Mouse (Mus musculus) retina, postnatal 7 days (tissue): ENCODE data around the gene Fmo2.

Source experiments
- DNase-seq: peaks from one replicate; pipeline ENCODE4 v3.0.0-alpha.2; 2012; ENCODE audit warnings: low read depth, low spot score

Gene Fmo2

DNA sequence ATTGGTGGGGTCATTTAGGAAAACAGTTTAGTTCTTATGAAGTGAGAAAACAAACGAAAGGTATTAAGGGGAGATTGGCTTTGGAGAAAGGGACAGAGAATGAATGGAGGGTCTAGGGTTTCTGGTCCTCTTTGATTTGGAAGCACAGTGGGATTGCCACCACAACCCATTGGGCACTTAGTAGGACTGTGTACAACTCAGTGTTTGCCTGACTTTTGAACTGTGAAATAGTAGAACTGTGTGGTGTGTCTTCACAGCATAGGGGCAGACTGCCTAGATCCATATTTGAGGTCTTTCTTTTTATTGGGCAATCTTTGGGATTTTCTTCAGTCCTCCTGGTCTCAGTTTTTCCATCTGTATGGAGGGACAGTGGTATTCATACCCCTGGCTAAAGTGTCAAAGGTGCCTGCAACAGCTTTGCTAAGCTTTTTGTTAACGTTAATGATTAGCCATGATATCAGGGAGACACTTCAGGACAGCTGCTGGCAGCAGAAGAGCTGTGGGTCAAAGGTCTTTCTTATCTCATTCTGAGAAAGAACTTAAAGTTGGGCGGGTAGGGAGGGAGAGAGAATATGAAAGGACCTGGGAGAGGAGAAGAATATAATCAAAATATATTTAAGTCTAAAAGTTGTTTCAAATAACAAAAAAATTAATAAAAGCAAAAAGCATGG, 44.6 kb downstream of the Fmo2 start:
- no peak for DNase-seq

DNA sequence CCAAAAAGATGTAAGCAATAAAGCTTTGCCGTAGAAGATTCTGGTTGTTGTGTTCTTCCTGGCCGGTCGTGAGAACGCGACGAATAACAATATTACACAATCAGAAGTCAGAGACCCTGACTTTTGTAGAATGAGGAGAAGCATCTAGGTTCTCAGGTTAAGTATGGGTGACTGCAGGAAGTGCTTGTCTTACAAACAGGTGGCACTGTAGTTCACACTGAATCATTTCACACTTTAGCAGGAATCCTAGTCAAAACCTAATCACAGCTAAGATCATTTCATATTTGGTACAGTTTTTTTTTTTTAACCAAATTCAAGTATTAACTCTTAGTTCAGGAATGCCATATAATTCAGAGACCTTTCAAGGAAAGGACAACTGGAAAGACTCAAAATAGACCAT, 51.0 kb downstream of the Fmo2 start:
- DNase-seq = no peak

DNA sequence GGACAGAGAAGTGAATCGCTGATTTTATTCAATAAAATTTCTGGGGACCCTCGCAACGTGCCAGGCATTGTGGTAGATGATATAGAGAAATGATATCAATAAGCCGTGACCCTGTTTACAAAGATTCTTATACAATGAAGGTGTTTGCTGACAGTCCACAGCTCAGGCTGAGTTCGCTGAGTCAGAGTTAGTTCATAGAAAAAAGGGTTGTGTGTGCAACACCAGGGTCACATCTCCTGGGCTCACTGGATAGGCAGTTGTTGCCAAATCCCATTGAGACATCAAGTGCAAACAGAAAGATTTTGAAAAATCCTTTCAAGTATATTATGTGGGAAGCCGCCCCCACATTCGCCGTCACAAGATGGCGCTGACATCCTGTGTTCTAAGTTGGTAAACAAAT, 58.3 kb downstream of the Fmo2 start:
- DNase-seq = no peak

DNA sequence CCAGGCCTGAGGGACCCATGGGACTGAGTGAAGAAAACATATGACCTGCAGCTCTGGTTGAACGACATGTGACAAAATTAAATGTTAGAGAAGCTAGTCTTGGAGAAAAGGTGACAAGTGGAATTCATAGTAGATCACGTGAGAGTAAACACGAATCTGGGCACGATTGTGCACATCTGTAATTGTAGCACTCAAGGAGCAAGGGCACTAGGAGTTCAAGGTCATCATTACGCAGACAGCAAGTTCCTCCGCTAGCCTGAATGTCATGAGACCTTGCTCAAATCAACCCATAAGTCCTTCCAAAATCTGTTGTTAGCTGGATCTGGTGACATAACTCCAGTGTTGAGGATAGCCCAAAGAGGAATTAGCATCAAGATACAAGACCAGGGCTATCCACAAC, 59.5 kb downstream of the Fmo2 start:
- no peak for DNase-seq

DNA sequence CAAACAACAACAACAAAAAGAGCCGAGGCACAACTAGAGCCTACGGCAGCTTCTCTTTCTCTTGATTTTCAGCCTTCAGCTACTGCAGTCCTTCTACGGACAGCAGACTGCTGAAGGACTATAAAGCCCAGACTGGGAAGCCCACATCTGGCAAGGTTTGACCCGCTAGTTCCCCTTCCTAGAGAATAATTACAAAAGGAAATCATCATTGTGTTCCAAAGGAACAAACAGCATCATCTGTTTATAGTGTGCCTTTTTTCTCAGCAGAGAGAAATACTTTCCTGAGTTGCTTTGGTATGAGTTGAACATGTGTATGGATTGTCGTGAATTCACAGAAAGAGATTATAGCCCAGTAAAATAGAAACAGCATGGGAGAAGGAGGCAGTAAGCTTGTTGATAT, 64.2 kb downstream of the Fmo2 start:
- DNase-seq = no peak

DNA sequence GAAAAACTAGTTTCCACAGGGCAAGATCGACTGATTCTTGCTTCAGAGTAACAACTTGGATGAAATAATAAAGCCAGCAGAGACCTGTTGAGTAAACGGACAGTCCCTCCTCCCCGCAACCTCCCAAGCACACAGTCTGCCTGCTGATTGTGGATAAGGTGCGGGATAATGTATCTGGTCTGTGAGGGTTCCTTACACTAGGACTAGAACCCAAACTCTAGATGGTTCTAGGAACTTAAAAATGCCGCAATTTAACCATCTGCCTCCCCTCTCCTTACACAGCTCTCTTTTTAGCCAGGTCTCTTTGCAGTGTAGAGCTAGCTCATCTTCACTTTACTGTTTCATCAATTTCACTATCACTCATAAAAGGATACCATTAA, 66.0 kb downstream of the Fmo2 start:
- DNase-seq = no peak

DNA sequence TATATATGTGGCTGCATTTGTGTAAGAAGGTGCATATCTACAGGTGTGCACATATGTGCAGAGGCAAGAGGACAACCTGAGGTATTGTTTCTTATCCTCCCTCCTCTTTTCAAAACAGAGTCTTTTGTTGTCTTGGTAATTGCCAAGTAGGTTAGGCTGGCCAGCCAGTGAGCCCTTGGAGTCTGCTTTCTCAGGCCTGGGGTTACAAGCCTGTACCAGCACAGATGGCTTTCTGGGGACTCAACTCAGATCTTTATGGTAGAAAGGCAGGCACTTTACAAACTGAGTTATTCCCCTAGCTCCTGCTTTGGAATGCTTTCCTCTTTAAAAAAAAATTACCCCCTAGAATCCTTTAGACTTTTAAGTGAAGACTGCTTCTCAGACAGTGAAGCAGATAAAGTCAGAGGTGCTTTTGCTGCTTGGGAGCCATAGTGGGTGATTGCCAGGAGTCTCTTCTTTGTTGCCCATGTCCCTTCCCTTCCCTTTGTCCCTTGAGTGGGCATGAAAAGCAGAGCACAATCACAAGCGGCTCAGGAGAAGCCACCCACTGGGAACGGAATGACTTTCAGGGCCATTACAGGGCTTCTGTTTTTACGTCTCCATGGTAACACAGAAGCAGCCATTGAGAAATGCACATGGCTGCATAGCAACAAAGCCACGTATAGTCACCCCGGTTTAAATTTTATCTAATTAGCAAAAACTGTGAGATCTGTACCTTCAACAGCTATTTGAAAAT, 66.5 kb downstream of the Fmo2 start:
- DNase-seq = no peak
